Mouse (Mus musculus): Measurements from ENCODE around the gene Gm40193.
"Not testable (repeated sequence)": the region's sequence is repeated elsewhere in the genome, so short reads cannot be mapped to it uniquely, and the experiment has no call there.

The Gm40193 gene

GRCm38 (mm10) chr11:70532839-70533238 lies at the start of gene Gm40193:
Gm40193 (minus strand) TSS chr11:70532939.
- no peak for DNase-seq

- no peak for DNase-seq
Measured at GRCm38 (mm10) chr11:70582196-70582595, 49.5 kb upstream of the Gm40193 start.

GRCm38 (mm10) chr11:70580921-70581320 lies 48.2 kb upstream of the Gm40193 start:
- no peak for DNase-seq

- no peak for DNase-seq
Measured at GRCm38 (mm10) chr11:70580358-70580720, 47.6 kb upstream of the Gm40193 start.

GRCm38 (mm10) chr11:70579710-70580357 lies 47.1 kb upstream of the Gm40193 start:
- no peak for DNase-seq

- no peak for DNase-seq
Measured at GRCm38 (mm10) chr11:70578962-70579361, 46.2 kb upstream of the Gm40193 start.

GRCm38 (mm10) chr11:70577201-70577600 lies 44.5 kb upstream of the Gm40193 start:
- no peak for DNase-seq

- DNase-seq = no peak
Measured at GRCm38 (mm10) chr11:70573872-70574271, 41.1 kb upstream of the Gm40193 start.

- no peak for DNase-seq
Measured at GRCm38 (mm10) chr11:70572348-70572902, 39.7 kb upstream of the Gm40193 start.

- no peak for DNase-seq
Measured at GRCm38 (mm10) chr11:70571641-70572040, 38.9 kb upstream of the Gm40193 start.

GRCm38 (mm10) chr11:70570614-70571013 lies 37.9 kb upstream of the Gm40193 start:
- not testable (repeated sequence) for DNase-seq

- DNase-seq = no peak
Measured at GRCm38 (mm10) chr11:70566586-70566985, 33.8 kb upstream of the Gm40193 start.

GRCm38 (mm10) chr11:70564276-70564873 lies 31.6 kb upstream of the Gm40193 start:
- no peak for DNase-seq

GRCm38 (mm10) chr11:70563470-70564275 lies 30.9 kb upstream of the Gm40193 start:
- no peak for DNase-seq

GRCm38 (mm10) chr11:70562995-70563469 lies 30.3 kb upstream of the Gm40193 start:
- no peak for DNase-seq

- peak; percentile 88 for DNase-seq
Measured at GRCm38 (mm10) chr11:70562287-70562994, 29.7 kb upstream of the Gm40193 start, which contains the start of gene Mink1. Mink1 (plus strand) TSS chr11:70562881.

- DNase-seq = no peak
Measured at GRCm38 (mm10) chr11:70561937-70562286, 29.2 kb upstream of the Gm40193 start.

- no peak for DNase-seq
Measured at GRCm38 (mm10) chr11:70557545-70557944, 24.8 kb upstream of the Gm40193 start.

GRCm38 (mm10) chr11:70553940-70554339 lies 21.2 kb upstream of the Gm40193 start:
- no peak for DNase-seq

- no peak for DNase-seq
Measured at GRCm38 (mm10) chr11:70551526-70551925, 18.8 kb upstream of the Gm40193 start.

GRCm38 (mm10) chr11:70544496-70544895 lies 11.8 kb upstream of the Gm40193 start:
- DNase-seq = no peak

- no peak for DNase-seq
Measured at GRCm38 (mm10) chr11:70541415-70541814, 8.7 kb upstream of the Gm40193 start.

GRCm38 (mm10) chr11:70540928-70541327 lies 8.2 kb upstream of the Gm40193 start:
- no peak for DNase-seq

Data from right cerebral cortex, postnatal 14 days (tissue).